Mouse (Mus musculus): ENCODE measurements around the gene Papln.

- no peak for TF ChIP-seq CTCF (IDR thresholded peaks at IDR 0.05; ENCODE audit: insufficient read depth, low read length)
- TF ChIP-seq POLR2A (IDR thresholded peaks at IDR 0.05; ENCODE audit: borderline replicate concordance, extremely low read depth, low read depth, low read length), result no peak
These were observed 571 bp downstream of the Papln start for GRCm38 (mm10) chr12:83764044-83764365.
